Mouse (Mus musculus): Measurements from ENCODE around the gene Polr2e.

GRCm38 (mm10) chr10:80016511-80016910 is 23.1 kb downstream of the Polr2e start, which contains the start of gene Arhgap45:
- TF ChIP-seq EP300 (IDR thresholded peaks at IDR 0.05; ENCODE audit: low read depth) (no peak), CTCF (IDR thresholded peaks at IDR 0.05; ENCODE audit: low read depth) (no peak)

All from heart, postnatal 0 days (tissue).